Mouse (Mus musculus) ES-E14 (cell line): Measurements from ENCODE around the gene Ccng2. TPM values are rescaled to one million over a fixed set of nuclear protein-coding genes. Genes with fewer than 3 reads are reported as not detected.

Source experiments
- DNase-seq: peaks from one replicate; pipeline ENCODE4 v3.0.0-alpha.2; 2013; ENCODE audit warnings: low read depth, low spot score
- H3K27ac ChIP-seq: 2 replicates; pipeline ENCODE4 v1.5.1; 2012; ENCODE audit warnings: low read depth, mild to moderate bottlenecking, low read length, moderate library complexity, mixed read lengths; ENCODE audit not compliant: poor library complexity, insufficient read depth, severe bottlenecking
- H3K36me3 ChIP-seq: 2 replicates; pipeline ENCODE4 v1.6.1; 2012; ENCODE audit warnings: mild to moderate bottlenecking, low read length, moderate library complexity, mixed read lengths; ENCODE audit not compliant: control insufficient read depth, poor library complexity, insufficient read depth, severe bottlenecking
- H3K4me1 ChIP-seq, 2 experiments: fragments of 150-350 bp in 1 of 2; sonication (generic) in 1 of 2; 2 replicates each; pipeline ENCODE4 v1.6.1; 2012; ENCODE audit warnings: low read length in 2 of 2, mild to moderate bottlenecking in 1 of 2, mixed read lengths in 1 of 2; ENCODE audit not compliant: control insufficient read depth in 2 of 2, insufficient read depth in 2 of 2, poor library complexity in 1 of 2
- H3K4me3 ChIP-seq, 2 experiments: fragments of 150-350 bp in 1 of 2; sonication (generic) in 1 of 2; 2 replicates each; pipeline ENCODE4 v1.5.1; 2012; ENCODE audit warnings: low read length in 2 of 2, low read depth in 1 of 2, mild to moderate bottlenecking in 1 of 2, mixed read lengths in 1 of 2; ENCODE audit not compliant: insufficient read depth in 1 of 2, poor library complexity in 1 of 2, severe bottlenecking in 1 of 2
- H3K9ac ChIP-seq: 2 replicates; pipeline ENCODE4 v1.6.1; 2012; ENCODE audit warnings: low read depth, mild to moderate bottlenecking, low read length, mixed read lengths; ENCODE audit not compliant: poor library complexity, insufficient read depth, severe bottlenecking
- H3K9me3 ChIP-seq: fragments of 150-350 bp; sonication (generic); 2 replicates; pipeline ENCODE4 v1.6.1; 2012; ENCODE audit warnings: low read depth, mild to moderate bottlenecking, low read length; ENCODE audit not compliant: control insufficient read depth, insufficient read depth
- CHD2 ChIP-seq: IDR thresholded peaks from 2 replicates; pipeline ENCODE4 v1.6.1; 2014; ENCODE audit warnings: mild to moderate bottlenecking, low read depth, low read length, inconsistent platforms
- HCFC1 ChIP-seq: IDR thresholded peaks from 2 replicates; pipeline ENCODE4 v1.6.1; 2012; ENCODE audit warnings: low read length, inconsistent platforms, borderline replicate concordance; ENCODE audit not compliant: insufficient read depth
- MAFK ChIP-seq: IDR thresholded peaks from 2 replicates; pipeline ENCODE4 v1.6.1; 2014; ENCODE audit warnings: mild to moderate bottlenecking, low read depth, low read length, inconsistent platforms; ENCODE audit not compliant: insufficient read depth
- ZC3H11A ChIP-seq: IDR thresholded peaks from 2 replicates; pipeline ENCODE4 v1.6.1; 2012; ENCODE audit warnings: low read depth, mild to moderate bottlenecking, inconsistent platforms, low read length, borderline replicate concordance
- ZNF384 ChIP-seq: IDR thresholded peaks from 2 replicates; pipeline ENCODE4 v1.6.1; 2012; ENCODE audit warnings: low read depth, low read length, inconsistent platforms
- in situ Hi-C, 2 experiments: fragments of 600-800 bp; cut with MboI; formaldehyde crosslinking; loops; one replicate each; pipeline ENCODE4 v1.15.1; 2025; ENCODE audit warnings: low sequenced_read_pairs in 2 of 2, inconsistent platforms in 1 of 2; ENCODE audit not compliant: unreplicated experiment in 2 of 2
- total RNA-seq: library from RNA; depleted of rRNA; stranded (reverse); fragments of 300-350 nt; gene quantifications from 2 replicates; pipeline ENCODE4 v1.2.3, GENCODE M21; 2012

The Ccng2 gene
- total RNA-seq, 1 experiment = 12.4 TPM

DNA sequence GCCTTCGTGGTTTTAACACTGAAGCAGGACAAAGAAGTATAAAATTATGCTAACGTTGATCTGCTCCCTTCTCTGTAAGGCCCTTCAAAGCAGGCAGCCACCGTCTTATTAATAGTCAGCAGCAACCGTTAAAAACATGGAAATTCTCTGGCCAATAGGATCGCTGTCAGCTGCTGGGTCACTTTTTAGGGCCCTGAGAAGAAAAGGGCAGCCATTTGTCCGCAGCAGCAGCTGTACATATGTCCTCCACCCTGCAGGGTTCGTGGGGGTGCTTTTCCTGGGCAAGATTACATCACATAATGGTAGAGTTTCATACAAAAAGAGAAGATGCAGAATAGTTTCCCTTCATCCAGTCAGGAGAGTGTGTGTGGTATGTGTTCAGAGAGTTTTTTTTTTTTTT is 3.0 kb downstream of the Ccng2 start:
- Histone ChIP-seq H3K4me3 (no peak overlapping the region), H3K36me3 (peaks cover 15% of the 10 kb centered on the region), H3K9ac (no peak overlapping the region), H3K9me3 (no peaks in the 10 kb centered on the region), H3K4me1 (peaks cover 0 to 6% of the 10 kb centered on the region in 2 experiments; a peak in 1 of 4 replicates), H3K27ac (no peak overlapping the region)
- in situ Hi-C loops = no loop called here
- DNase-seq = no peak
- no peak for TF ChIP-seq ZNF384
- no peak for TF ChIP-seq MAFK
- no peak for TF ChIP-seq HCFC1
- no peak for TF ChIP-seq CHD2
- no peak for TF ChIP-seq ZC3H11A

DNA sequence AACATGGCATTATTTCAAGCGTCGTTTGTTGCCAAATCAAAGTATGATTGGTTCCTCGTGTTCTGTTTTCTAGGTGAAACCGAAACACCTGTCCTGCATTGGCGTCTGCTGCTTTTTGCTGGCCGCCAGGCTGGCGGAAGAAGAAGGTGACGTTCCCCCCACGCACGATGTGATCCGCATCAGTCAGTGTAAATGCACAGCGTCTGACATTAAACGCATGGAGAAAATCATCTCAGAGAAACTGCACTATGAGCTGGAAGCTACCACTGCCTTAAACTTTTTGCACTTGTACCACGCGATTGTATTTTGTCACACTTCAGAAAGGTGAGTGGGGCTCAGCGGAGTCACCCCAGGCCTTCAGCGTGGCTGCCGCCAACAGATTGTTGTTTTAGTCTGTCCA is 3.7 kb downstream of the Ccng2 start:
- Histone ChIP-seq H3K9ac (no peak overlapping the region), H3K27ac (no peak overlapping the region), H3K9me3 (no peaks in the 10 kb centered on the region), H3K4me3 (no peak overlapping the region), H3K4me1 (peaks cover 0 to 6% of the 10 kb centered on the region in 2 experiments; a peak in 1 of 4 replicates), H3K36me3 (peaks cover 15% of the 10 kb centered on the region)
- in situ Hi-C loops = no loop called here
- DNase-seq = no peak
- TF ChIP-seq CHD2 (no peak), HCFC1 (no peak), ZNF384 (no peak)

DNA sequence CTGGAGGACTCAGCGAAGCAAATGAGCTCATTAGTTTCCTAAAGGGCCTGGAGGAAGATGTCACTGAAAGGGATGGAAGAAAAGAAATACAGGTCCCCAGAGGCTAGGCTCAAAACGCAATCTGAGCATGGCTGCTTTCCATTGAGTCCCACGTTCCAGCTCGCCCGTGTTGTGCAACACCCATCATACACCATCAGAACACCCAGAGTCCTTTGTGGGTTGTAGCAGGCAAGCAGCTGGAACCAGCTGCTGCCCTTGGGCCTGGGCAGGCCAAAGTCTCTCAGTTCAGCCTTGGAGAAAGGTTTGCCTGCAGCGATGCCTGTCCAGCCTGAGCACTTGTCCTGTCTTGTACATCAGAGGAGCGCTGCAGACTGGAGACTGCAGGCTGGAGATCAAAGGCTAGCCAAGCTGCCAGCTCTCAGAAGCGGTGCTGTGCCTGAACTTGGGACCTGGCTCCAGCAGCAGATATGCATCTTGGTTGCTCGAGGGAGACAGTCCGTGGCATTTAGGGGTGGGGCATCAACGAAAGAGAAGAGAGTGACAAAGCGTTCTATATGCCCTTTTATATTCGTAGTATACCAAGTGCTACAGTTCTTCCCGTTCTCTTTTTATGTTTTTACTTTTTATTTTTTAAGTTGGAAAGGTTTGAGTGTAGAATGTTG is 15.5 kb downstream of the Ccng2 start:
- H3K36me3 ChIP-seq = no peaks in the 10 kb centered on the region
- no peaks in the 10 kb centered on the region for H3K9me3 ChIP-seq
- H3K27ac ChIP-seq = no peak overlapping the region
- no peak for DNase-seq
- TF ChIP-seq HCFC1 = no peak
- TF ChIP-seq ZNF384 = no peak
- no peak for TF ChIP-seq CHD2
- TF ChIP-seq ZC3H11A = no peak
- TF ChIP-seq MAFK = no peak
- no peak overlapping the region for H3K9ac ChIP-seq
- no peak overlapping the region for H3K4me3 ChIP-seq
- H3K4me1 ChIP-seq = peaks cover 0 to 3% of the 10 kb centered on the region in 2 experiments; a peak in 2 of 4 replicates
- in situ Hi-C loops = no loop called here

DNA sequence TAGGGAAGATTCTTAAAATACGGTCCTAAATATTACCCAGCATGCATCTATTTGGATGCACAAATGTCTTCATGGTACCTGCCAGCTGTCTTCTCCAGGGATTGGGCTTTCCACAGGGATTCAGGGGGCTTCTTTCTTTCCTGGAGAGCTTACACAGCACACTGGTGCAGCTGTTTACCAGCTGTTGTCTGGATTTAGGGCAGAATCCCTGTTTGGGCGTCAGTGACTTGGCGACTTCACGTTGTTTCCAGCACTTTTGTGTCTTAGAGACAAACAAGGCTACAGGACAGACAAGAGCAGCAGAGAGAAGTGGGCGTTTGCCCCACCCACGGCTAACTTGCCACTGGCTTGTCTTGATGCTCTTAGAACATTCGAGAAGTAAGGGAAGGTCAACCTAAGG is 16.1 kb downstream of the Ccng2 start:
- H3K9me3 ChIP-seq = no peaks in the 10 kb centered on the region
- no peak overlapping the region for H3K9ac ChIP-seq
- H3K36me3 ChIP-seq = no peaks in the 10 kb centered on the region
- H3K4me3 ChIP-seq = no peak overlapping the region
- no peak for DNase-seq
- TF ChIP-seq CHD2 = no peak
- no peak for TF ChIP-seq MAFK
- no peak for TF ChIP-seq HCFC1
- H3K27ac ChIP-seq = no peak overlapping the region
- peaks cover 0 to 3% of the 10 kb centered on the region in 2 experiments; a peak in 2 of 4 replicates for H3K4me1 ChIP-seq
- in situ Hi-C loops = no loop called here

DNA sequence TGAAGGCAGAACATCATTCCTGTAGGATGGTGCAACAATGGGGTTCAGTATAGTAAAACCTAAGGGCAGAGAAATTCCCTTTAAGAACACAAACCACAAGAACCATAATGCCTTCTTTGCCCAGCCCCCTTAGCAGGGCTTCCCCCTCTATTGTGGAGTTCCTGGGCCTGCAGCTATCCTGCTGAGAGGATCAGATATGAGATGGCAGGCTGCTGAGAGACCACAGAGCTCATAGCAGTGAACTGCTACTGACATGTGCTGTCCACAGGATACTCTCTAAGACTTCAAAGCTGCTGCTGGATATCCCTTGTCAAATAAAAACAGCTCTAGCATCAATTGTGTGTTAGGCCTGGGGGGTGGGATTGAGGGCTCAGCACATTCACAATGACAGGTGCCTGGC is 21.5 kb downstream of the Ccng2 start:
- Histone ChIP-seq H3K9ac (no peak overlapping the region), H3K27ac (no peak overlapping the region), H3K4me3 (no peak overlapping the region), H3K36me3 (no peaks in the 10 kb centered on the region), H3K9me3 (no peaks in the 10 kb centered on the region), H3K4me1 (no peaks in the 10 kb centered on the region; a peak in 1 of 4 replicates)
- TF ChIP-seq HCFC1 (no peak), MAFK (no peak), CHD2 (no peak), ZNF384 (no peak), ZC3H11A (no peak)
- in situ Hi-C loops = no loop called here
- DNase-seq = no peak
